Mouse (Mus musculus) limb, embryonic 14.5 days (tissue): ENCODE measurements at regions not wholly inside any gene's neighbourhood (a gene's known extent, or its start where the extent isn't known, plus 50 kb on each side); places are given as distances from the start of the nearest gene placed in this dataset.
A peak's percentile ranks its signal among the peaks of the same experiment; 100 is the strongest.

Experiments used
- ATAC-seq: fragments of 200-750 bp; cut with Nextera tagmentation; 2 replicates; pipeline ENCODE4 v1.8.0; 2017; ENCODE audit warnings: low read depth, moderate number of reproducible peaks, moderate TSS enrichment; ENCODE audit not compliant: low FRiP score
- DNase-seq: peaks from one replicate; pipeline ENCODE4 v3.0.0-alpha.2; 2015; ENCODE audit warnings: low spot score
- H3K27ac ChIP-seq: fragments of 300-500 bp; sonication (generic); replicated peaks from 2 replicates; pipeline ENCODE4 v1.5.1; 2014; ENCODE audit warnings: low read depth, mild to moderate bottlenecking, low read length, moderate library complexity, mixed read lengths
- H3K27me3 ChIP-seq: fragments of 300-500 bp; sonication (generic); 2 replicates; pipeline ENCODE4 v1.6.1; 2014; ENCODE audit warnings: low read length, mixed read lengths; ENCODE audit not compliant: control insufficient read depth, insufficient read depth
- H3K36me3 ChIP-seq: fragments of 300-500 bp; sonication (generic); 2 replicates; pipeline ENCODE4 v1.6.1; 2014; ENCODE audit warnings: mild to moderate bottlenecking, low read length, moderate library complexity, mixed read lengths; ENCODE audit not compliant: control insufficient read depth, insufficient read depth
- H3K4me1 ChIP-seq: fragments of 300-500 bp; sonication (generic); 2 replicates; pipeline ENCODE4 v1.6.1; 2014; ENCODE audit warnings: antibody characterized with exemption, low read length, mixed read lengths; ENCODE audit not compliant: control insufficient read depth, insufficient read depth
- H3K4me2 ChIP-seq: fragments of 300-500 bp; sonication (generic); replicated peaks from 2 replicates; pipeline ENCODE4 v1.6.1; 2014; ENCODE audit warnings: low read depth, mild to moderate bottlenecking, low read length, moderate library complexity; ENCODE audit not compliant: severe bottlenecking
- H3K4me3 ChIP-seq: fragments of 300-500 bp; sonication (generic); replicated peaks from 2 replicates; pipeline ENCODE4 v1.5.1; 2014; ENCODE audit warnings: low read length
- H3K9ac ChIP-seq: fragments of 300-500 bp; sonication (generic); 2 replicates; pipeline ENCODE4 v1.6.1; 2014; ENCODE audit warnings: mild to moderate bottlenecking, low read depth, low read length, moderate library complexity; ENCODE audit not compliant: severe bottlenecking
- H3K9me3 ChIP-seq: fragments of 300-500 bp; sonication (generic); 2 replicates; pipeline ENCODE4 v1.6.1; 2016; ENCODE audit warnings: low read length; ENCODE audit not compliant: control insufficient read depth
- POLR2A ChIP-seq: fragments of 200-500 bp; IDR thresholded peaks from 2 replicates; pipeline ENCODE4 v1.8.0; 2012; ENCODE audit warnings: inconsistent platforms, mild to moderate bottlenecking, moderate library complexity, borderline replicate concordance; ENCODE audit not compliant: insufficient read depth, insufficient read length; ENCODE audit errors: extremely low read depth
- WGBS: fragments of 180-500 bp; shearing (Covaris S2); extraction: QIAGEN DNeasy Blood & Tissue Kit; methylation state at CpG from one replicate; pipeline ENCODE4 v1.1.7; 2014; 5-methylcytosine and 5-hydroxymethylcytosine counted together

DNA sequence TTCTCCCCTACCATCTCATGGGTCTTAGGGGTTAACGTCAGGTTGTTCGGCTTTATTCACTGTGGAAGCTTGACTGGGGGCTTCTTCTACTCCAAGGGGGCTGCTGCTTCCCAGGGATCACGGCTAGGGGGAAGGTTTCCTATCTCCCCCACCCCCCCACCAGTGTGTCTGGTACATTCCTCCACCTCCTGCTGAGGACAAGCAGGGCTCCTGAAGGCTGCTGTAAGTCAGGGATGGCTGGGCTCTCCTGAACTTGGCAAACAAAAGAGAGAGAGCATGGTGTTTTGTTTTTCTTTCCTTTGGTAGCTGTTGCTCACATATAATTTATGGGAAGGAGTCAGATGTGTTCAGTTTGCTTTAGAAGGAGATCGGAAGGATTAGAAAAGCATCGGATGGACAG, 54.7 kb upstream of the Commd3 start:
- H3K9me3 ChIP-seq, result no peaks in the 10 kb centered on the region; the same call in 1 of the 2 replicates
- 22% methylated on average over 5 of the region's 5 CpGs for WGBS
- H3K27ac ChIP-seq, result no peak overlapping the region
- no peaks in the 10 kb centered on the region for H3K4me1 ChIP-seq
- no peak overlapping the region for H3K4me2 ChIP-seq
- no peaks in the 10 kb centered on the region for H3K27me3 ChIP-seq
- H3K4me3 ChIP-seq, result no peak overlapping the region
- TF ChIP-seq POLR2A, result no peak
- no peak overlapping the region for H3K9ac ChIP-seq
- ATAC-seq, result no peak
- no peaks in the 10 kb centered on the region for H3K36me3 ChIP-seq
- no peak for DNase-seq

DNA sequence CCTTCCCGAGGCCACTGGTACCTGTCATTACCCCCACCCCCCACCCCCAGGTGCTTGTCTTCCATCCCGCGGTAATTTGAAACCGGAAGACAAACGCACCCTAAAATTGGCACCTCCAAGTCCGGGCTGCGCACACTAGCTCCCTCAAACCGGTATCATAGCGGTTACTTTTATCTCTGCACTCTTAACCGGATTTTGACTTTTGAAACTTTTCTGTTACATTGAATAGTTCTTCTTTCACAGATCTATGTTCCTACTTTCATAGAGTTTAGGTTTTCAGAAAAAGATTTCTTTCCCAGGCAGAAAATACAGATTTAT, 62.4 kb upstream of the Commd3 start:
- TF ChIP-seq POLR2A, result no peak
- H3K27me3 ChIP-seq, result peaks cover 54% of the 10 kb centered on the region

DNA sequence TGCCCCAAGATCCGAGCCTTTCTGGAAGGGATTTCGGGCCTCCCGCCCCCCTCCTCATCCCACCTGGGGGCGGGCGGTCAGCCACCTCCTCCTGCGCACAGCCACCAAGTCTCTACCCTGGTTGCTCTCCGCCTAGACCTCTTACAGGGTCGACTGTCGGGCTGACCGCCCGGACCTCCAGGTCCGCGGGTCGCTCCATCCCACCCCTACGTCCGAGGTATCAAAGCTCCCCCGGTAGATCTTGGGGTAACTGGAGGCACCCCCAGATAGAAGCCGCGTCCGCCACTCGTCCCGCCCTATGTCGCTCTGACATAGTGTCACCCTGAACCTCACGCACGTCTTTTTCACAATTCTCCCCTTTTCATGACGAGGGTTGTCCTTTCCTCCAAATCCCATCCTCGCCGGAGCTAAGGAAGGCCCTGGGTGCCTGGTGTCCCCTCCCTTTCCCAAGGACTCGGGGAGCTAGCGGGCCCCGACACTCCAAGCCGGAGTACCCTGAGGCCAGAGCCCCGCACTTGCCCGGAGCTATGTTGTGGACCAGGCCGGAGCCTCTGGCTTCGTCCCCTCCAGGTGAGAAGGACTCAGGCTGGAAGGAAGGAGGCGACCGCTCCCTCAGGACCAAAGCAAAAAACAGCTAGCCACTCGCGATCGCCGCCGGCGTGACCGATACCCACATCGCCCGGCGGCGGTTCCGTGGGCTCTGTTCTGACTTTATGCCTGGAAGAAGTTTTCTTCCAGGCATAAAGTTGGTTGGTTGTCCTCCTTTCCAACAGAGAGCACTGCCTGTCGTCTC, 62.9 kb upstream of the Commd3 start:
- peak overlapping the region; percentile 64 for H3K4me2 ChIP-seq
- H3K4me1 ChIP-seq, result peaks cover 19% of the 10 kb centered on the region
- H3K36me3 ChIP-seq, result no peaks in the 10 kb centered on the region
- ATAC-seq, result peak; percentile 47
- no peak for DNase-seq
- H3K4me3 ChIP-seq, result peak overlapping the region; percentile 41
- H3K27ac ChIP-seq, result no peak overlapping the region
- no peaks in the 10 kb centered on the region for H3K9me3 ChIP-seq
- peaks cover 54% of the 10 kb centered on the region for H3K27me3 ChIP-seq
- H3K9ac ChIP-seq, result peak overlapping the region; percentile 35
- WGBS, result under 1% methylated on average over 51 of the region's 51 CpGs
- TF ChIP-seq POLR2A, result no peak

More for the DNA sequence above, 62.4 kb upstream of the Commd3 start:
- Histone ChIP-seq H3K4me2 (peak overlapping the region; percentile 64), H3K9ac (no peak overlapping the region), H3K4me3 (peak overlapping the region; percentile 41), H3K9me3 (no peaks in the 10 kb centered on the region), H3K27ac (no peak overlapping the region), H3K4me1 (peaks cover 19% of the 10 kb centered on the region), H3K36me3 (no peaks in the 10 kb centered on the region)
- no peak for ATAC-seq
- DNase-seq, result no peak
- 5% methylated on average over 10 of the region's 10 CpGs for WGBS

DNA sequence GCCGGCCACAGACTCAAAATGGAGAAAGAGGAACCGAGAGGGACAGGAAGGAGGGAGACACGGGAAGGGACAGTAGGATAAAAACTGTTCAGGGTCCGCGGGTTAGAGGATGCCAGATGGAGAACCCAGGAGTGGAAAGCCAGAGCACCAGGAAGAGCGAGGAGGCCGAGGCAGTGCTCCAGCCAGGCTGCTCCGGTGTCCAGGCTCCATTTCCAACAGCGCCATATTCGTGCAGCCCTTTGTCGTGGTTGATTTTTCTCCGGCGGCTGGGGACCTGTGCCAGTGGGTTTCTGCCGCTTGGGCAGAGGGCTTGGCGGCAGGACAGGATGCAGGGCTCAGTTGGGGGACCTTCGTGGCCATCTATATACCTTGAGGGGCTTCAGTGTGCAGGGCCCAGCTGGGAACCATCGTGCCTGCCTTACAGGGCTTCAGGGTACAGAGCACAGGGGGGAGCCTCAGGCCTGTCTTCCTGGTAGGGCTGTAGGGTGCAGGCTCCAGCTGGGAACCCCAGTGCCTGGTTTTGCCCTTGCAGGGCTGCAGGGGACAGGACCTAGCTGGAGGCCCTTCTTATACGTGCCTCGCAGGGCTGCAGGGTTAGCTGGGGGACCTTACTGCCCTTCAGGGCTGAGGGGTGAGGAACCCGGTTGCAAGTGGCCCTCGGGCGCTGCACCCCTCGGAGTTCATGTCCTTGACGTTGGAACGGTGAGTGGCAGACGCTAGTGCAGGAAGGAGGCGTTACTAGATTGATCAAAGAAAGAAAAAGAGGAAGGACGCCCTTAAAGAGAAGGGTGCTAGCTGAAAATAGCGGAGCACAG, 63.7 kb upstream of the Commd3 start:
- peak overlapping the region; percentile 64 for H3K4me2 ChIP-seq
- peaks cover 19% of the 10 kb centered on the region for H3K4me1 ChIP-seq
- ATAC-seq (peak; percentile 44; the same call in 1 of the 2 replicates), DNase-seq (no peak)
- H3K36me3 ChIP-seq, result no peaks in the 10 kb centered on the region
- no peaks in the 10 kb centered on the region for H3K9me3 ChIP-seq
- H3K9ac ChIP-seq, result peak overlapping the region; percentile 35
- TF ChIP-seq POLR2A, result no peak
- H3K27me3 ChIP-seq, result peaks cover 54% of the 10 kb centered on the region
- H3K27ac ChIP-seq, result no peak overlapping the region
- 2% methylated on average over 24 of the region's 29 CpGs for WGBS
- peak overlapping the region; percentile 41 for H3K4me3 ChIP-seq

DNA sequence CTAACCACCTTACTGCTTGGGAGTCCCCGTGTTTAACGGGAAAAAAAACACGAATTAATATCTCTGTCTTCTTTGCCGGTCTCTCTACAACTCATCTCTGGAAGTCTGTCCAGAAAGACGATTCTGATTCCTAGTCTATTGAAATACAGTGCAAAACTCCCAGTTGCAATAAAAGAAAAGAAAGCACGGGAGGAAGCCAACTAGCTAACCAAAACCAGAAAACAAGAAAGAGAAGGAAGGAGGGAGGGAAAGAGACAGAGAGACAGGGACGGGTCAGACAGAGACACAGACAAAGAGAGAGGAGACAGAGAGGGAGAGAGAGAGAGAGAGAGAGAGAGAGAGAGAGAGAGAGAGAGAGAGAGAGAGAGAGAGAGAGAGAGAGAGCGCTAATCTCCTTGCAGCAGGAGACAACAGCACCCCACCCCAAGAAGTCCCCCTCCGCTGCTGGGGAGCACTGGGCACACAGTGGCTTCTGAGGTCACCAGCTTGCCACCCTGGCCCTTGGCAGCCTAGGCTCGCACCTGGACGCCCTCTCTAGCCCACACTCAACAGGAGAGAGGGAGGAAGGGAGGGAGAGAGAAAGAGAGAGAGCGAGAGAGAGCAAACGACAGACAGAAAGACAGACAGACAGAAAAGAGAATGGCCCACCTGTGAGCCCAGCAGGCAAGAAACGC, 64.5 kb upstream of the Commd3 start:
- H3K4me3 ChIP-seq, result peak overlapping the region; percentile 41
- no peaks in the 10 kb centered on the region for H3K9me3 ChIP-seq
- DNase-seq (no peak), ATAC-seq (no peak)
- H3K27me3 ChIP-seq, result peaks cover 54% of the 10 kb centered on the region
- peak overlapping the region; percentile 35 for H3K9ac ChIP-seq
- H3K4me2 ChIP-seq, result peak overlapping the region; percentile 64
- WGBS, result 2% methylated on average over 14 of the region's 14 CpGs
- no peaks in the 10 kb centered on the region for H3K36me3 ChIP-seq
- TF ChIP-seq POLR2A, result no peak
- H3K4me1 ChIP-seq, result peaks cover 19% of the 10 kb centered on the region
- no peak overlapping the region for H3K27ac ChIP-seq
